Mouse (Mus musculus): ENCODE data around the gene Mdn1.

GRCm38 (mm10) chr4:32820676-32821075, 163.8 kb downstream of the Mdn1 start:
- TF ChIP-seq GATA1 (IDR thresholded peaks at IDR 0.05; ENCODE audit: borderline replicate concordance, low read length), result no peak
- TF ChIP-seq FLI1 (IDR thresholded peaks at IDR 0.05; ENCODE audit: low read length), result no peak
